Mouse (Mus musculus): ENCODE results near the gene Prl. TPM values are rescaled to one million over a fixed set of nuclear protein-coding genes. Genes with fewer than 3 reads are reported as not detected.

The Prl gene
- polyA plus RNA-seq, 1 experiment from 2014 or later, result not detected

Other genes starting within 250 kb of the Prl start
- gene Prl3d1, start 36.6 kb downstream of the Prl start, polyA plus RNA-seq (2016; fragmentation: Nextera tagmentation; extraction: Ambion mirVana), result not detected in 2 replicates
- not detected in 2 replicates for gene Prl3d2, start 64.1 kb downstream of the Prl start, polyA plus RNA-seq (2016; fragmentation: Nextera tagmentation; extraction: Ambion mirVana)
- gene Prl3d3, start 99.2 kb downstream of the Prl start, polyA plus RNA-seq (2016; fragmentation: Nextera tagmentation; extraction: Ambion mirVana), result not detected in 2 replicates
- gene Prl3c1, start 139.1 kb downstream of the Prl start, polyA plus RNA-seq (2016; fragmentation: Nextera tagmentation; extraction: Ambion mirVana), result not detected in 2 replicates
- gene Prl3b1, start 184.3 kb downstream of the Prl start, polyA plus RNA-seq (2016; fragmentation: Nextera tagmentation; extraction: Ambion mirVana), result not detected in 2 replicates
- not detected in 2 replicates for gene Prl3a1, start 201.9 kb downstream of the Prl start, polyA plus RNA-seq (2016; fragmentation: Nextera tagmentation; extraction: Ambion mirVana)

Data from neural tube, embryonic 12.5 days (tissue).